Comparison of ENCODE assay signal across 7 mouse cellular contexts in the genomic region with DNA sequence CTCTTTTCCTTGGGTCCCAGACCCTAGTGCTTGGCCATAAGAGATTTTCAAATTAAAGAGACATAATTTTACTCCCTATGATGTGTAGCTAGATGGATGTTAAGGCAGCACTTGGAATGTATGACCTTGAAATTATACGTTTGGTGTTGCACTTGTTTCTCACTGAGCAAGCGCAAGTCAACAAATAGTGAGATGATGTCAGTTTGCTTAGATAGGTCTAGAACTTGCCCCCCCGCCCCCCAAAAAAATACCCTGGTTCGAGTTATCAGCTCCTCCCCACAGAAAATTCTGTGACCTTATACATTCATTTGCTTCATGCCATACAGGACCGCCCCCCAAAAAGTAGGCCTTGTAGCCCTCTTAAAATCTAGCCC. TPM values are rescaled to one million over a fixed set of nuclear protein-coding genes. Genes with fewer than 3 reads are reported as not detected.
A peak's percentile ranks its signal among the peaks of the same experiment; 100 is the strongest.
DNase-seq lines count a peak whose midpoint lies in the region; ATAC-seq and TF ChIP-seq lines count a peak whose summit lies in the region.

No protein-coding gene starts in this region.

- no peak for TF ChIP-seq CTCF in lung, adult 2 months (IDR thresholded peaks at IDR 0.05; ENCODE audit: insufficient read depth, low read length)

- peak overlapping the region; percentile 58 for H3K4me3 ChIP-seq in lung, adult 2 months (replicated peaks; ENCODE audit: extremely low read depth, low read depth, low read length)
- H3K4me3 ChIP-seq in forebrain, embryonic 12.5 days (replicated peaks): peak overlapping the region; percentile 65
- H3K4me3 ChIP-seq in limb, embryonic 11.5 days (ENCODE audit: low read depth, low read length): no peak overlapping the region; the same call in 1 of the 2 replicates
- H3K4me3 ChIP-seq in neural tube, embryonic 15.5 days (replicated peaks): peak overlapping the region; percentile 47

- H3K27ac ChIP-seq in forebrain, embryonic 12.5 days: no peak overlapping the region
- no peak overlapping the region for H3K27ac ChIP-seq in limb, embryonic 11.5 days (replicated peaks; ENCODE audit: low read depth, low read length)
- peak overlapping the region; percentile 58 for H3K27ac ChIP-seq in neural tube, embryonic 15.5 days (replicated peaks)

- no peak overlapping the region for H3K9ac ChIP-seq in forebrain, embryonic 12.5 days
- H3K9ac ChIP-seq in limb, embryonic 11.5 days (ENCODE audit: low read length): peak overlapping the region; percentile 12; the same call in 1 of the 2 replicates
- no peak overlapping the region for H3K9ac ChIP-seq in neural tube, embryonic 15.5 days (replicated peaks)

- peak overlapping the region; percentile 97 for H3K4me2 ChIP-seq in forebrain, embryonic 12.5 days
- H3K4me2 ChIP-seq in limb, embryonic 11.5 days (ENCODE audit: low read depth, severe bottlenecking): peak overlapping the region; percentile 88
- peak overlapping the region; percentile 97 for H3K4me2 ChIP-seq in neural tube, embryonic 15.5 days

- no peak for DNase-seq in lung, adult 2 months
- DNase-seq in lung, postnatal 4 days: no peak
- DNase-seq in limb, embryonic 11.5 days (ENCODE audit: low spot score): no peak
- DNase-seq in frontal cortex, postnatal 14 days (ENCODE audit: low spot score in 2 of 2): no peak
- no peak for DNase-seq in c-Kit-positive CD71-positive TER-119-positive erythroid progenitor cells, embryonic 14.5 days (ENCODE audit: low spot score)

- ATAC-seq in forebrain, embryonic 12.5 days (ENCODE audit: low FRiP score): no peak
- ATAC-seq in limb, embryonic 11.5 days (ENCODE audit: insufficient number of reproducible peaks, low FRiP score, low TSS enrichment, low read depth): no peak; the same call in 1 of the 2 replicates
- no peak for ATAC-seq in neural tube, embryonic 15.5 days (ENCODE audit: low FRiP score)

- no peaks in the 10 kb centered on the region for H3K9me3 ChIP-seq in forebrain, embryonic 12.5 days
- no peaks in the 10 kb centered on the region for H3K9me3 ChIP-seq in limb, embryonic 11.5 days (ENCODE audit: control insufficient read depth, low read length)
- no peaks in the 10 kb centered on the region for H3K9me3 ChIP-seq in neural tube, embryonic 15.5 days (replicated peaks)

- peaks cover 21% of the 10 kb centered on the region for H3K36me3 ChIP-seq in forebrain, embryonic 12.5 days (replicated peaks)
- H3K36me3 ChIP-seq in limb, embryonic 11.5 days (ENCODE audit: control insufficient read depth, insufficient read depth, low read length): peaks cover 15% of the 10 kb centered on the region
- peaks cover 21% of the 10 kb centered on the region; the same call in 1 of the 2 replicates for H3K36me3 ChIP-seq in neural tube, embryonic 15.5 days

- WGBS in lung, adult 2 months: 58% methylated on average over 5 of the region's 5 CpGs
- WGBS in forebrain, embryonic 12.5 days: 59% methylated on average over 5 of the region's 5 CpGs
- 59% methylated on average over 5 of the region's 5 CpGs for WGBS in limb, embryonic 11.5 days
- 58% methylated on average over 5 of the region's 5 CpGs for WGBS in neural tube, embryonic 15.5 days

- H3K4me1 ChIP-seq in lung, adult 2 months (ENCODE audit: control insufficient read depth, insufficient read depth, low read length): peaks cover 9% of the 10 kb centered on the region
- peaks cover 37% of the 10 kb centered on the region for H3K4me1 ChIP-seq in forebrain, embryonic 12.5 days
- H3K4me1 ChIP-seq in limb, embryonic 11.5 days (ENCODE audit: control insufficient read depth, insufficient read depth, low read length): peaks cover 18% of the 10 kb centered on the region
- peaks cover 19% of the 10 kb centered on the region for H3K4me1 ChIP-seq in neural tube, embryonic 15.5 days

- H3K27me3 ChIP-seq in forebrain, embryonic 12.5 days: no peaks in the 10 kb centered on the region
- H3K27me3 ChIP-seq in limb, embryonic 11.5 days (ENCODE audit: control insufficient read depth, insufficient read depth, low read length): no peaks in the 10 kb centered on the region
- H3K27me3 ChIP-seq in neural tube, embryonic 15.5 days (replicated peaks): no peaks in the 10 kb centered on the region

- TF ChIP-seq POLR2A in lung, adult 2 months (IDR thresholded peaks at IDR 0.05; ENCODE audit: borderline replicate concordance, extremely low read depth, low read depth, low read length): no peak

RNA-seq across cellular contexts. Expression of gene Cdc6, which starts 0.6 kb away (rescaled TPM):
- polyA plus RNA-seq in lung, adult 2 months (2012; rRNA removed): 0.16 and 0.25 TPM in 2 replicates
- 38.0 and 43.1 TPM in 2 replicates for polyA plus RNA-seq in forebrain, embryonic 12.5 days (2016; fragmentation: Nextera tagmentation; extraction: Ambion mirVana)
- 58.7 and 63.4 TPM in 2 replicates for polyA plus RNA-seq in limb, embryonic 11.5 days (2014; fragmentation: Nextera tagmentation; extraction: Ambion mirVana)
- polyA plus RNA-seq in neural tube, embryonic 15.5 days (2015; fragmentation: Nextera tagmentation; extraction: Ambion mirVana): 3.8 and 12.0 TPM in 2 replicates

RNA-seq across cellular contexts. Expression of gene Rara, which starts 20.6 kb away (rescaled TPM):
- 59.0 and 62.2 TPM in 2 replicates for polyA plus RNA-seq in lung, adult 2 months (2012; rRNA removed)
- 14.0 and 16.4 TPM in 2 replicates for polyA plus RNA-seq in forebrain, embryonic 12.5 days (2016; fragmentation: Nextera tagmentation; extraction: Ambion mirVana)
- 46.7 and 48.7 TPM in 2 replicates for polyA plus RNA-seq in limb, embryonic 11.5 days (2014; fragmentation: Nextera tagmentation; extraction: Ambion mirVana)
- polyA plus RNA-seq in neural tube, embryonic 15.5 days (2015; fragmentation: Nextera tagmentation; extraction: Ambion mirVana): 17.3 and 19.9 TPM in 2 replicates

RNA-seq across cellular contexts. Expression of gene Wipf2, which starts 43.6 kb away (rescaled TPM):
- polyA plus RNA-seq in lung, adult 2 months (2012; rRNA removed): 10.1 and 14.0 TPM in 2 replicates
- 4.8 and 5.2 TPM in 2 replicates for polyA plus RNA-seq in forebrain, embryonic 12.5 days (2016; fragmentation: Nextera tagmentation; extraction: Ambion mirVana)
- 6.3 and 7.4 TPM in 2 replicates for polyA plus RNA-seq in limb, embryonic 11.5 days (2014; fragmentation: Nextera tagmentation; extraction: Ambion mirVana)
- 3.9 and 4.8 TPM in 2 replicates for polyA plus RNA-seq in neural tube, embryonic 15.5 days (2015; fragmentation: Nextera tagmentation; extraction: Ambion mirVana)
